Mouse (Mus musculus) E14TG2a.4 (cell line): ENCODE data around the gene Anapc16.

ENCODE experiments used
- CTCF ChIP-seq: conservative IDR thresholded peaks from 2 replicates; pipeline ENCODE4 v1.5.1; 2014; ENCODE audit warnings: low read length
- NANOG ChIP-seq: IDR thresholded peaks from 2 replicates; pipeline ENCODE4 v1.6.1; 2014; ENCODE audit warnings: borderline replicate concordance, low read length, mixed read lengths

DNA sequence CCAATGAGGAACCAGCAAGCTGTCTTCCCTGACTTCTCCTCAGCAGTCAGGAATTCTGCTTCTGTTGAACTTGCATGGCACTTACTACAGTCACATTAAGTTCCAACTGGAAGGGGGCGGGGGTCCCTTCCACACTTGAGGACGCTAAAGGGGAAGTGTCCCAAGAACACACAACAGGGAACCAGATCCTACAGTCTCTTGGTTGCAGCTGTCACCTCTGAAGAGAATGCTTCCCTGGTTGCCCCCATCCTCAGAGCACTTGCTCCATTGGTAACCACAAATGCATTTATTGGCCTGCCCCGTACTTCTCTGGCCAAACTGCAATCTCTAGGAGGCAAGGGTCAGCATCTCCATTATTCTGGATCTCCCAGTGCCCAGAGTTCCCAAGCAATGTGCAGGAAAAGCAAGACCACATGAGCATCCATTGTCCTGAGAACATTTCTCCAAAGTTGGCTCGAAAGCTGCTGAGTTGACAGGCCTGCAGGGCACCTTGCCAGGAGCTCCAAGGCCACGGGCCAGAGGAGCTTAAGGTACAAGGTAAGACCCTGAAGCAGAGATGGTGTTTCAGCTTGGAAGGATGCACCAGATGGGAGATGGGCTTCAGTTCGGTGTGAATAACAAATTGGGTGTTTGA lies 35.5 kb downstream of the Anapc16 start:
- TF ChIP-seq CTCF (no peak), NANOG (no peak)
